In the genomic region with DNA sequence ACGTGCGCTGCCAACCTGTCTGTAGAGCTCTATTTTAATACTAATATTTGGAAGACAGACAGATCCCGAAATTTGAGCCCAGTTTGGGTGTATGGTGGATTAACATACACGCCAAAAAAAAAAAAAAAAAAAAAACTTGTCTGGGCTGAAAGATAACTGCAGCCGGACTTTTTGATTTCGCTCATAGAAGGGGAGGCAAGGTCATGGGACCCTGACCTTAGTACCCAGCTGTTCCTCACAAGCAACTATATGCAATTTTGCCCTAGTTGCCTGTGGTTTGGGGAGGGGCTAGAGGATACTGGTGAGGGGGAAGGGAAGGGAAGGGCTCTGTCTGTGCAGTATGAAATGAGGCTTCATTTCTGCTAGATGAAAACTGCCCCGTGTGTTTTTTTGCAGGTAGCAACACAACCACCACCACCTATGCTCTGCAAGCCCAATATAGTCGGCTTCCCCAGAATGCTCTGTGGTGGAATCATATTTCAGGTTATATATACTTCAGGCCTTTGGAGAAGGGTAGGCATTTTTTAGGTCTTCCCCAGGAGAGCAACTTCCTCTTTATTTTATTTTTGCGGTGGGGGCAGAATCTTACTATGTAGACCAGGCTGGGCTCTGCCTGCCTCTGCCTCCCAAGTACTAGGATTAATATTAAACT, we compare ENCODE assay signal across 8 mouse cellular contexts. TPM values are rescaled to one million over a fixed set of nuclear protein-coding genes. Genes with fewer than 3 reads are reported as not detected.
A peak's percentile ranks its signal among the peaks of the same experiment; 100 is the strongest.
DNase-seq lines count a peak whose midpoint lies in the region; ATAC-seq and TF ChIP-seq lines count a peak whose summit lies in the region.

No protein-coding gene starts in this region.

- peaks cover 28% of the 10 kb centered on the region; the same call in 1 of the 2 replicates for H3K36me3 ChIP-seq in lung, embryonic 14.5 days (ENCODE audit: insufficient read depth)
- peaks cover 12% of the 10 kb centered on the region; the same call in 1 of the 2 replicates for H3K36me3 ChIP-seq in embryonic facial prominence, embryonic 12.5 days
- peaks cover 8% of the 10 kb centered on the region; the same call in 1 of the 2 replicates for H3K36me3 ChIP-seq in limb, embryonic 11.5 days (ENCODE audit: control insufficient read depth, insufficient read depth, low read length)
- H3K36me3 ChIP-seq in stomach, embryonic 14.5 days (ENCODE audit: control insufficient read depth, insufficient read depth, low read length), result peaks cover 18% of the 10 kb centered on the region

- TF ChIP-seq CTCF in lung, embryonic 14.5 days (IDR thresholded peaks at IDR 0.05; ENCODE audit: low read depth), result no peak

- H3K27me3 ChIP-seq in lung, embryonic 14.5 days (ENCODE audit: insufficient read depth, low read length), result no peaks in the 10 kb centered on the region
- H3K27me3 ChIP-seq in embryonic facial prominence, embryonic 12.5 days, result no peaks in the 10 kb centered on the region
- H3K27me3 ChIP-seq in limb, embryonic 11.5 days (ENCODE audit: control insufficient read depth, insufficient read depth, low read length), result no peaks in the 10 kb centered on the region
- H3K27me3 ChIP-seq in stomach, embryonic 14.5 days (ENCODE audit: control insufficient read depth, insufficient read depth, low read length), result no peaks in the 10 kb centered on the region

- H3K9ac ChIP-seq in lung, embryonic 14.5 days, result peak overlapping the region; percentile 78
- H3K9ac ChIP-seq in embryonic facial prominence, embryonic 12.5 days, result no peak overlapping the region
- no peak overlapping the region for H3K9ac ChIP-seq in limb, embryonic 11.5 days (ENCODE audit: low read length)
- H3K9ac ChIP-seq in stomach, embryonic 14.5 days (replicated peaks; ENCODE audit: low read depth, low read length), result peak overlapping the region; percentile 64; the same call in 1 of the 2 replicates

- no peak for ATAC-seq in lung, embryonic 14.5 days (ENCODE audit: insufficient read depth)
- no peak for ATAC-seq in embryonic facial prominence, embryonic 12.5 days (ENCODE audit: insufficient number of reproducible peaks, insufficient read depth, low FRiP score, low TSS enrichment)
- ATAC-seq in limb, embryonic 11.5 days (ENCODE audit: insufficient number of reproducible peaks, low FRiP score, low TSS enrichment, low read depth), result no peak
- no peak for ATAC-seq in stomach, embryonic 14.5 days (ENCODE audit: insufficient number of reproducible peaks, insufficient read depth, low FRiP score, low read depth)
- no peak for ATAC-seq in cerebellum, adult (ENCODE audit: insufficient number of reproducible peaks, low FRiP score, low TSS enrichment)

- H3K4me3 ChIP-seq in lung, embryonic 14.5 days (ENCODE audit: low read depth, low read length), result peak overlapping the region; percentile 70
- H3K4me3 ChIP-seq in embryonic facial prominence, embryonic 12.5 days, result peak overlapping the region; percentile 75
- H3K4me3 ChIP-seq in limb, embryonic 11.5 days (ENCODE audit: low read depth, low read length), result peak overlapping the region; percentile 52
- H3K4me3 ChIP-seq in stomach, embryonic 14.5 days (ENCODE audit: low read depth, low read length), result peak overlapping the region; percentile 72

- H3K9me3 ChIP-seq in lung, embryonic 14.5 days (ENCODE audit: low read depth, low read length), result no peaks in the 10 kb centered on the region
- no peaks in the 10 kb centered on the region for H3K9me3 ChIP-seq in embryonic facial prominence, embryonic 12.5 days
- H3K9me3 ChIP-seq in limb, embryonic 11.5 days (ENCODE audit: control insufficient read depth, low read length), result no peaks in the 10 kb centered on the region
- no peaks in the 10 kb centered on the region for H3K9me3 ChIP-seq in stomach, embryonic 14.5 days (ENCODE audit: control insufficient read depth, low read depth, low read length)

- 61% methylated on average over 9 of the region's 9 CpGs for WGBS in lung, embryonic 14.5 days
- 61% methylated on average over 9 of the region's 9 CpGs for WGBS in embryonic facial prominence, embryonic 12.5 days
- 64% methylated on average over 9 of the region's 9 CpGs for WGBS in limb, embryonic 11.5 days
- 62% methylated on average over 9 of the region's 9 CpGs for WGBS in stomach, embryonic 14.5 days

- DNase-seq in lung, embryonic 14.5 days, result no peak
- DNase-seq in lung, postnatal 14 days, result no peak
- no peak for DNase-seq in limb, embryonic 11.5 days (ENCODE audit: low spot score)
- no peak for DNase-seq in spleen, postnatal 4 days (ENCODE audit: low spot score in 2 of 2)
- DNase-seq in cerebellum, postnatal 4 days (ENCODE audit: low spot score in 2 of 2), result no peak

- peak overlapping the region; percentile 86; the same call in 1 of the 2 replicates for H3K27ac ChIP-seq in lung, embryonic 14.5 days (ENCODE audit: low read depth)
- peak overlapping the region; percentile 92 for H3K27ac ChIP-seq in embryonic facial prominence, embryonic 12.5 days
- H3K27ac ChIP-seq in limb, embryonic 11.5 days (replicated peaks; ENCODE audit: low read depth, low read length), result no peak overlapping the region
- peak overlapping the region; percentile 93; the same call in 1 of the 2 replicates for H3K27ac ChIP-seq in stomach, embryonic 14.5 days (ENCODE audit: low read length)

- peak overlapping the region; percentile 97 for H3K4me2 ChIP-seq in lung, embryonic 14.5 days
- peak overlapping the region; percentile 80 for H3K4me2 ChIP-seq in embryonic facial prominence, embryonic 12.5 days (replicated peaks)
- H3K4me2 ChIP-seq in limb, embryonic 11.5 days (ENCODE audit: low read depth, severe bottlenecking), result peak overlapping the region; percentile 75
- H3K4me2 ChIP-seq in stomach, embryonic 14.5 days (replicated peaks; ENCODE audit: low read depth, low read length), result peak overlapping the region; percentile 96

- peaks cover 21% of the 10 kb centered on the region for H3K4me1 ChIP-seq in lung, embryonic 14.5 days (ENCODE audit: insufficient read depth)
- peaks cover 40% of the 10 kb centered on the region for H3K4me1 ChIP-seq in embryonic facial prominence, embryonic 12.5 days
- H3K4me1 ChIP-seq in limb, embryonic 11.5 days (ENCODE audit: control insufficient read depth, insufficient read depth, low read length), result peaks cover 16% of the 10 kb centered on the region
- peaks cover 41% of the 10 kb centered on the region for H3K4me1 ChIP-seq in stomach, embryonic 14.5 days (ENCODE audit: control insufficient read depth, insufficient read depth, low read length)

RNA-seq across cellular contexts. Expression of a gene that starts 0.5 kb away (rescaled TPM):
- polyA plus RNA-seq in lung, embryonic 14.5 days (2014; fragmentation: Nextera tagmentation; extraction: Ambion mirVana), result 30.3 and 30.7 TPM in 2 replicates
- polyA plus RNA-seq in embryonic facial prominence, embryonic 12.5 days (2016; fragmentation: Nextera tagmentation; extraction: Ambion mirVana), result 29.0 and 30.4 TPM in 2 replicates
- polyA plus RNA-seq in limb, embryonic 11.5 days (2014; fragmentation: Nextera tagmentation; extraction: Ambion mirVana), result 31.0 and 31.2 TPM in 2 replicates
- polyA plus RNA-seq in stomach, embryonic 14.5 days (2014; fragmentation: Nextera tagmentation; extraction: Ambion mirVana), result 25.7 and 30.0 TPM in 2 replicates

RNA-seq across cellular contexts. Expression of a gene that starts 7.5 kb away (rescaled TPM):
- polyA plus RNA-seq in lung, embryonic 14.5 days (2014; fragmentation: Nextera tagmentation; extraction: Ambion mirVana), result 60.1 and 73.7 TPM in 2 replicates
- 94.3 and 105 TPM in 2 replicates for polyA plus RNA-seq in embryonic facial prominence, embryonic 12.5 days (2016; fragmentation: Nextera tagmentation; extraction: Ambion mirVana)
- polyA plus RNA-seq in limb, embryonic 11.5 days (2014; fragmentation: Nextera tagmentation; extraction: Ambion mirVana), result 60.9 and 69.0 TPM in 2 replicates
- 64.6 and 71.8 TPM in 2 replicates for polyA plus RNA-seq in stomach, embryonic 14.5 days (2014; fragmentation: Nextera tagmentation; extraction: Ambion mirVana)

RNA-seq across cellular contexts. Expression of a gene that starts 7.6 kb away (rescaled TPM):
- polyA plus RNA-seq in lung, embryonic 14.5 days (2014; fragmentation: Nextera tagmentation; extraction: Ambion mirVana), result 61.9 and 76.9 TPM in 2 replicates
- 116 and 120 TPM in 2 replicates for polyA plus RNA-seq in embryonic facial prominence, embryonic 12.5 days (2016; fragmentation: Nextera tagmentation; extraction: Ambion mirVana)
- 38.6 and 63.4 TPM in 2 replicates for polyA plus RNA-seq in limb, embryonic 11.5 days (2014; fragmentation: Nextera tagmentation; extraction: Ambion mirVana)
- polyA plus RNA-seq in stomach, embryonic 14.5 days (2014; fragmentation: Nextera tagmentation; extraction: Ambion mirVana), result 43.6 and 54.9 TPM in 2 replicates

RNA-seq across cellular contexts. Expression of a gene that starts 13.2 kb away (rescaled TPM):
- 386 and 443 TPM in 2 replicates for polyA plus RNA-seq in lung, embryonic 14.5 days (2014; fragmentation: Nextera tagmentation; extraction: Ambion mirVana)
- polyA plus RNA-seq in embryonic facial prominence, embryonic 12.5 days (2016; fragmentation: Nextera tagmentation; extraction: Ambion mirVana), result 696 and 750 TPM in 2 replicates
- 410 and 427 TPM in 2 replicates for polyA plus RNA-seq in limb, embryonic 11.5 days (2014; fragmentation: Nextera tagmentation; extraction: Ambion mirVana)
- 377 and 384 TPM in 2 replicates for polyA plus RNA-seq in stomach, embryonic 14.5 days (2014; fragmentation: Nextera tagmentation; extraction: Ambion mirVana)

RNA-seq across cellular contexts. Expression of a gene that starts 36.1 kb away (rescaled TPM):
- polyA plus RNA-seq in lung, embryonic 14.5 days (2014; fragmentation: Nextera tagmentation; extraction: Ambion mirVana), result 77.9 and 79.5 TPM in 2 replicates
- polyA plus RNA-seq in embryonic facial prominence, embryonic 12.5 days (2016; fragmentation: Nextera tagmentation; extraction: Ambion mirVana), result 113 and 123 TPM in 2 replicates
- 79.2 and 80.5 TPM in 2 replicates for polyA plus RNA-seq in limb, embryonic 11.5 days (2014; fragmentation: Nextera tagmentation; extraction: Ambion mirVana)
- 65.2 and 79.4 TPM in 2 replicates for polyA plus RNA-seq in stomach, embryonic 14.5 days (2014; fragmentation: Nextera tagmentation; extraction: Ambion mirVana)

Comparison
In these comparisons a context has a peak if more than half of its experiments do, and no peak if none do; other contexts are left out.
1. H3K9ac ChIP-seq: peak in lung, embryonic 14.5 days (single experiment) and stomach, embryonic 14.5 days (single experiment); none in embryonic facial prominence, embryonic 12.5 days (single experiment) and limb, embryonic 11.5 days (single experiment).
2. Peak in every context shown above with its lines, with median percentiles within 50 percentile points of each other: H3K4me2 ChIP-seq and H3K4me3 ChIP-seq.